Mouse (Mus musculus): Measurements from ENCODE around the gene Acacb.

Gene Acacb

DNA sequence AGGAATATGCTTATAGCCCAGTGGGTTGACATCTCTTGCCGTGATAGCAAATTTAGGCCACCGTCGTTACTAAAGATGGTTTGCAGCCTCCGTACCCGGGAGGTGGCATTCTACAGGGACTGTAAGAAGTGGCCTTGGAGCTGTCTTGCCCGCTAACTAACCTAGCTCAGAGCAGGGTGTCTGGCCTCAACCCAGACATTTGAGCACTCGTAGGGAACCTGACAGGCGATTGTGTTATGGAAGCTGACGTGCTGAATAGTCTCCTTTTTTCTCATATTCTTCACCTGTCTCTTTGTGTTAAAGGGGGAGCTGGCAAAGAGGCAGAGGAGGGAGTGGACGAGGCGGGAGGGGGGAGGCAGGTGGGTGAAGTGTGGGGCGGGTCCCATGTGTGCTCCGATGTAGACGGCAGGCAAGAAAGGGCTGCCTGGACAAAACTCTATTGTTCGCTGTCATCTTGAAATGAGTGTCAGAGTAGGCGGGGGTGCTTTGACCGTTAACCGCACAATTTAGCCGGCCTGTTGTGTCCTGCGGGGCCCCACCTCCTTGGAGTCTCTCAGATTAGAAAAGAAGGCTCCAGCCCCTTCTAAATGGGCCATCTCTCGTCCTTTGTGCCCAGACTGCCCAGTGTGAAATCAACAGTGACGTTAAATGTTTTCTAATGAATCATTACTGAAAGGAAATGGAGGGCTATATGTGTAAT, 153.0 kb downstream of the Acacb start:
- DNase-seq (ENCODE audit: low read depth in 1 of 2, low spot score in 2 of 2), result no peak

DNA sequence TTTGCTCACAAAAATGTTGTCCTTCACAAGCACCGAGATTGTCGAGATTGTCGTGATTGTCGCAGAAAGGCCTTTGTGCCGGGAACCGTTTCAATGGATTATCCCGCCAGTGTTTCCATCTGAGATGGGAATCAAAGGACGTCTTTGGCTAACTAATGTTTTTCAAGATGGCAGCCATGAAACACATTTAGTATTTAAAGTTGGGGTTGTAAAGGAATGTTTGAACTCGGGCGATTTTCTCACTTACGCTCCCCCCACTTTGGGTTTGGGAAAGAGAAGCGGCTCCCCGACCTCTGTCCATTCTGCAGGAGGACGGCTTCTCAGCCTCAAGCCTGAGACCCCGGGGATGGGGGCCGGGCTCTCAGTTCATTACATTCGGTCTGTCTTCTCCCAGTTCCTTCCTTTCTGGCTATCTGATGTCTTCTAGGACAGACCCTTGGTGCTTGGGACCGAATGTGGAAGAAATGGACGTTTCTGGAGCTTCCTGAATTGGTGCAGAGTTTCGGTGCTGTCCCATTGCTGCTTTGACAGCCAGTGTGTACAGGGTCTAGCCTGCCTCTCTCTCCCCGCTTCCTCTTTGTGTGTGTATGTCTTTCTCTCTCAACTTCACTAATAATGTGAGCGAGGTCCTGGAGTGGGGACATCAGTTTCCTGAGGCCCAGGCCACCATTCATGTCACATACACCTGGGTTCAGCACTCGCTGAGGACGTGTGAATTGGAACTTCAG, 153.7 kb downstream of the Acacb start:
- no peak for DNase-seq (ENCODE audit: low read depth in 1 of 2, low spot score in 2 of 2)
